Mouse (Mus musculus) T-cell, adult 2 months (primary cell): ENCODE data around the gene Zscan2.

ENCODE experiments used
- DNase-seq: peaks from one replicate; pipeline ENCODE4 v3.0.0; 2022; ENCODE audit warnings: low spot score

Gene Zscan2

DNA sequence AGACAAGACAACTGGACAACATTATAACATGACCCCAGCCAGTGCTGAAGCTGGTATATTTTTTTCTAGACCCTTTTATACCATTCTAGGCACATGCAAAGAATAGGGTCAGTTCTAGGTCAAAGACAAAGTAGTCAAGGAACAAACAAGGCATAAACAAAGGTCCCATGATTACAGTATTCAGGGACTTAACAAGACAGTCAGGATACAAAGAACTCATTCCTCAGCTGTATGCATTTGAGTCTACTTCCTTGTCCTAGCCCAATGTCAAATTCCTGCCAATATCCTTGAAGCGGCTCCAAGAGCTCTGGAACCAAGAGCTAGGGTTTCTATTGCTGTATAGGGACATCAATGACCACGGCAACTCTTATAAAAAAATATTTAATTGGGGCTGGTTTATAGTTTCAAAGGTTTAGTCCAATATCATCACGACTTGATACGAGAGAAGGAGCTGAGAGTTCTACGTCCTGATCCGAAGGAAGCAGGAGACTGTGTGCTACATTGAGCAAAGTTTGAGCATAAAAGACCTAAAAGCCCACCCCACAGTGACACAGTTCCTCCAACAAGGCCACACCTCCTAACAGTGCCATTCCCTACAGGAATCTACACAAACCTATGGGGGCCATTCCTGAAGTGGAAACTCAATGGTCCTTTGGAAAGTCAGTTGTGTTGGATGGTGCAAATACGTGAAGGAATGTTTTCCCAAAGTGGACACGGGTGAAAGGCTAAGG, 16.6 kb upstream of the Zscan2 start:
- DNase-seq: no peak

GRCm38 (mm10) chr7:80844691-80845090, 16.0 kb upstream of the Zscan2 start:
- no peak for DNase-seq

DNA sequence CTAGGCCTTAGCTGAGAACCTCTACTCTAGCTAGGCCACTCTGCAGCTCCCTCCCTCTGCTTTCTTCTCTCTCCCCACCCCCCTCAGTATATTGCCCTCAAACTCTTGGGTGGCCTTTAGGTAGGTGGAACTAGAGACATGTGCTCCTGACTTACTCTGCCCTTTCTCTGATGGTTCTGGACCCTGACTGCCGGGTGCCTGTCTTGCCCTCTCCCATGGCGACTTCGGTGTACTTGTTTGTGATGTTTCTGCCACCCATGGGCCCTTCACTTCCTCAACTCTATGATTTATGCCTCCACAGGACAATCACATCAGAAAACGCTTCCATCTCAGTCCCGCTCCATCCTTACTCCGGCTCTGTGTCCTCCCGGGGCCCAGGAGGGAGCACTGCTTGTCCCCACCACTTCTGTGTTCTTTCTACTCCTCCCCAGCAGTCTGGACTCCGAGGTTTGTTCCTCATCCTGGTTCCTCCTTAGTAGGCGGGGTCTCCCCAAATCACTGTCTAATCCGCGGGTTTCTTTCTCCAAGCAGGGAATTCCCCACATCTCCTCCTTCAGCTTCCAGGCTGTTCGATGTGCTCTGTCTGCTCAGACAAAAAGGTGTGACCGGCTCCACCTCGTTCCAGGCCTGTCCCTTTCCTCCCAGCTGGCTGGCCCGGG, 15.0 kb upstream of the Zscan2 start:
- DNase-seq: no peak

DNA sequence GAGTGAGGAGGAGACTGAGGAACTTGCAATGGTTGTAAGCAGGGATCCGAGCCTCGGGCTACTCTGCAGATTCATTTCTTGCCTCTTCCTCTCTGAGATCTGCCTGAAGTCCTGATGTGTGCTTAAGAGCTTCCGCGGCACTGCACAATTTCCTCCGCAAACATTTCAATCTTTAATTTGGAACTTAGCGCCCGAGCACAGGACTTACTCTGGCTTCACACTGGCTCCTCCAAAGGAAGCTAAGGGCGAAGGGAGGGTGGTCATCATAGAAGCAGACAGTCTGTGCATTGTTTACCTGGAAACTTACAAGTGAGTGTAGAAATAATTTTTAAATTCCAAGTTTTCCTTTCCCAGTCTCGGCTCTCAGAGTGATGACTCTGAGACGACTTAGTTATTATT, 14.4 kb upstream of the Zscan2 start:
- no peak for DNase-seq

- no peak for DNase-seq
Measured at GRCm38 (mm10) chr7:80846709-80847108, 14.0 kb upstream of the Zscan2 start.

- no peak for DNase-seq
Measured at GRCm38 (mm10) chr7:80849267-80849666, 11.5 kb upstream of the Zscan2 start.

DNA sequence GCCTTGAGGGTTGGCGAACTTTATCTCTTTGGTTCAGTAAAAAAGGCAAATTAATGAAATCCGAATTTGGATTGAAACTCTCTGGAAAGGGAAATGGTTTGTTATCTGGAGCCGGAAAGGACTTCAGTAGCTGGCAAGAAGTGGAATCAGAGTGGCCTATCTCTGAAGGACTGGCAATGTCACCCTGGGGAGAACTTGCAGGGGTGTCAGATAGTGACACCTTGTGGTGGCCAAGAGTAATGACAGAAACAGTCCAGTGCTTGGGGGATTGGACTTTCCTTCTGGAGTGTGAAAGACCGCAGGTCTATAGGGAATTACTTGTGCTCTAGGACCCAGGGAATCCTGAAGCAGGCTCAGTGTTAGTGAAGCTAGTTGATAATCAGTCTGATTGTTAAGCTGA, 11.0 kb upstream of the Zscan2 start:
- DNase-seq: peak; percentile 64

DNA sequence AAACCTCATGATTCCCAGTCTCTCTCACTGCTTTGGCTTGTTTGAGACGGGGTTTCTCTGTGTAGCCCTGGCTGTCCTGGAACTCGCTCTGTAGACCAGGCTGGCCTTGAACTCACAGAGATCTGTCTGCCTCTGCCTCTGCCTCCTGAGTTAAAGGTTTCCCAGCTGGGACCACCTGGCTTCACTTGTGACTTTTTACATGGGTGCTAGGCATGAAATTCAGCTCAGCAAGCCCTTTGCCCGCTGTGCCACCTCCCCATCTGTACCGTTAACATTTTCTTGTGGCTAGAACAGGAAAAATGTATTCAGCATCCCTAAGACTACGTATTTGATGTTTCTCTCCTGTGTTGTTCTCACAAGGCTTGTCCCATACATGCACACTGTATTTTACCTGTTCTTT, 10.2 kb upstream of the Zscan2 start:
- no peak for DNase-seq

- no peak for DNase-seq
Measured at GRCm38 (mm10) chr7:80853218-80853617, 7.5 kb upstream of the Zscan2 start.

- DNase-seq: no peak
Measured at GRCm38 (mm10) chr7:80855316-80855715, 5.4 kb upstream of the Zscan2 start.

GRCm38 (mm10) chr7:80857181-80857580, 3.5 kb upstream of the Zscan2 start:
- DNase-seq: peak; percentile 79

- DNase-seq: peak; percentile 84
Measured at GRCm38 (mm10) chr7:80860227-80860626, 493 bp upstream of the Zscan2 start.

DNA sequence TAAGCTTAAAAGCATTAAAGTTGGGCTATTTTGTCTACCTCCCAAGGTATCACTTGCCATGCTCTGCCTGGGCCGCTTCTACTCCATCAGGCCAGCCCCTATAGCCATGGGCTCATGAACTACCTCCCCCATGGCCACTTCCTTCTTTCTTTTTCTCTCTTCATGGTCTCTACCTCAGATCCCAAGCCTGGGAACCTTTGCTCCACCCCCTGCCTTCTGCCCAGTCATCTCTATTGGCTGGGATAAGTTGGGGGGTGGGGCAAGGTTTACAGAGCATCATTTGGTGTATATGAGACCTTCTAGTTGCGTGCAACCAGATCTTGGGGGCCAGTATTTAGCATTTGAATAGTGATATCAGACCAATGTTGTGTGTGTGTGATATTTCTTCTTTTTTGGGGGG, 1.8 kb downstream of the Zscan2 start:
- no peak for DNase-seq

DNA sequence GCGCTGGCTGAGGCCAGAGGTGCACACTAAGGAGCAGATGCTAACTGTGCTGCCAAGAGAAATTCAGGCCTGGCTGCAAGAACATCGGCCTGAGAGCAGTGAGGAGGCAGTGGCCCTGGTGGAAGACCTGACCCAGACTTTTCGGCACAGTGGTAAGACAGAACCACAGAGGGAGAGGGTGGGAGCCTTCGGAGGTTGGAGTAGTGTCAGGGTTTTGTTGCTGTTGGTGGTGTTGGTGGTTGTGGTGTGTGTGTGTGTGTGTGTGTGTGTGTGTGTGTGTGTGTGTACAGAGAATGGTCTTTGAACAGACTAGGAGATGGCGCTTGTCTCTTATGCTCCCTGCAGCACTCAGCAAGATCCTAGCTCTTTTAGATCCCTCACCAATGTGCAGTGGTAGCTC, 2.8 kb downstream of the Zscan2 start:
- no peak for DNase-seq

DNA sequence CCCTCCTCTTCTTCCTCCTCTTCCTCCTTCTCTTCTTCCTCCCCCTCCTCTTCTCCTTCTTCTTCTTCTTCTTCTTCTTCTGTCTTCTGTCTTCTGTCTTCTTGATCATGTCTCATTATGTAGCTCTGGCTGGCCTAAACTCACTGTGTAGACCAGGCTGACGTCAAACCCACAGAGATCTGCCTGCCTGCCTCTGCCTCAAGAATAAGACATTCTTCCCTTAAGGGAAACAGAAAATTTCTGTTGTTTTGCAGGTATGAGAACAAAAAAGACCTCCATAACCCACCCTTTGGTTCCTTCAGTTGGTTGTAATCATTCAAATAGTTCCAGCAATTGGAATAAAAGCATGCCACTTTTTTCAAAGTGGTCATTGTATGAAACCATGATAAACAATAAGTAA, 3.4 kb downstream of the Zscan2 start:
- peak; percentile 44 for DNase-seq

- DNase-seq: peak; percentile 92
Measured at GRCm38 (mm10) chr7:80864831-80865230, 4.1 kb downstream of the Zscan2 start.

GRCm38 (mm10) chr7:80865521-80865920, 4.8 kb downstream of the Zscan2 start:
- DNase-seq: peak; percentile 47

- no peak for DNase-seq
Measured at GRCm38 (mm10) chr7:80866514-80867147, 5.9 kb downstream of the Zscan2 start.

GRCm38 (mm10) chr7:80868686-80869085, 8.0 kb downstream of the Zscan2 start:
- no peak for DNase-seq

GRCm38 (mm10) chr7:80873038-80873437, 12.3 kb downstream of the Zscan2 start:
- DNase-seq: no peak

- no peak for DNase-seq
Measured at GRCm38 (mm10) chr7:80873631-80874030, 12.9 kb downstream of the Zscan2 start.

GRCm38 (mm10) chr7:80875727-80876126, 15.0 kb downstream of the Zscan2 start:
- DNase-seq: no peak

DNA sequence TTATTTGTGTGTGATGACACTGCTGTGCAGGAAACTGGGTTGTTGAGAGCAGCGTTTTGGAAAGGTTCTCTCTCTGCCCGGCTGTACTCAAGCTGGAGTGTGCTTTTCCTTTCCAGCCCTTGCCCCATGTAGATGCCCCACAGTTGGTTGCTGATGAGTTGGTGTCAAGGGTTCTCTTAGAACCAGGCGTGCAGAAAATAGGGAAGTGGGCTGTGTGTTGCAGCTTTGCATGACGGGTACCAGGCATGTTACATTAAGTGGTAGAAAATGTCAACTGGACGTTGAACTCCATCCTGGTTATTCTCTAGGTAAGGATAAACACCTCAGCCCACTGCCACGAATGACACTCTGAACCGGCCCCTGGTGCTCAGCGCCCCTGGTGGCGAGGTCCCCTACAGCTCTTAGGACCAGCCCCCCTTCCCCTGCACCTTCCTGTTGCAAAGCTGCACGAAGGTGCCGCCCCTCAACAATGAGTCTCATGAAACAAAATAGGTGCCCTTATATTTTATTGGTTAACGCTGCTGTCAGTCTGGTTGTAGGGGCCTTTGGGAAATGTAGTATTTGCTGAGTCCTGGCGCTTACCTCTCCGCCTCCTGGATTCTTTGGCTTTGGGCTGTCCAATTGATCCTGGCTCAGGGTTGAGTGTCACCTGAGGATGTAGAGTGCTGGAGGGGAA, 22.2 kb downstream of the Zscan2 start:
- DNase-seq: peak; percentile 79
